19 mouse cellular contexts compared by ENCODE assay signal in genomic region chr15:93003233-93003632, GRCm38 (mm10).
A peak's percentile ranks its signal among the peaks of the same experiment; 100 is the strongest.
DNase-seq lines count a peak whose midpoint lies in the region; ATAC-seq and TF ChIP-seq lines count a peak whose summit lies in the region.
"Had no signal": no experiment of that assay in that cellular context is flagged by ENCODE, and none has a peak within 500 bp of the region (broad histone marks: within the 10 kb centered on the region; RNA-seq: fewer than 3 reads in every experiment).

No protein-coding gene starts in this region.

- DNase-seq in adrenal gland, postnatal 10 days, result peak; percentile 22
- DNase-seq in adrenal gland, adult 8-10 months, result no peak
- peak; percentile 14 to 16 for DNase-seq in heart, postnatal 10 days
- DNase-seq in heart, postnatal 36 days, result no peak
- DNase-seq in lung, embryonic 14.5 days, result no peak
- DNase-seq in lung, postnatal 14 days, result no peak
- no peak for DNase-seq in stomach, postnatal 0 days (ENCODE audit: low spot score)
- DNase-seq in frontal cortex, postnatal 10 days (ENCODE audit: low spot score in 2 of 2), result no peak
- DNase-seq: adrenal gland, postnatal 36 days; cerebellum, adult 11 months; cerebellum, postnatal 36 days; kidney, adult 18-20 months; right cerebral cortex, postnatal 25 days; thymus, postnatal 25 days had no signal

- no peaks in the 10 kb centered on the region for H3K36me3 ChIP-seq in lung, embryonic 14.5 days (ENCODE audit: insufficient read depth)
- H3K36me3 ChIP-seq in stomach, postnatal 0 days (ENCODE audit: control insufficient read depth, insufficient read depth, low read length), result no peaks in the 10 kb centered on the region
- H3K36me3 ChIP-seq: hindbrain, embryonic 12.5 days; limb, embryonic 15.5 days; midbrain, embryonic 12.5 days had no signal

- no peak overlapping the region for H3K9ac ChIP-seq in lung, embryonic 14.5 days
- no peak overlapping the region for H3K9ac ChIP-seq in stomach, postnatal 0 days (ENCODE audit: low read length)
- H3K9ac ChIP-seq: hindbrain, embryonic 12.5 days; limb, embryonic 15.5 days; midbrain, embryonic 12.5 days had no signal

- TF ChIP-seq EP300 in stomach, postnatal 0 days (optimal IDR thresholded peaks at IDR 0.05), result no peak

- 0 out of 2 replicates have a peak, but pooled peaks have one; percentile 16 for TF ChIP-seq CTCF in lung, embryonic 14.5 days (IDR thresholded peaks at IDR 0.05; ENCODE audit: low read depth)
- TF ChIP-seq CTCF in stomach, postnatal 0 days (IDR thresholded peaks at IDR 0.05; ENCODE audit: low read depth), result peak; percentile 50

- no peak for ATAC-seq in lung, embryonic 14.5 days (ENCODE audit: insufficient read depth)
- ATAC-seq in stomach, postnatal 0 days (ENCODE audit: low FRiP score, low TSS enrichment), result no peak

- H3K4me3 ChIP-seq in lung, embryonic 14.5 days (ENCODE audit: low read depth, low read length), result no peak overlapping the region
- no peak overlapping the region for H3K4me3 ChIP-seq in stomach, postnatal 0 days (ENCODE audit: low read depth, low read length)
- H3K4me3 ChIP-seq: erythroblast, embryonic 14.5 days; hindbrain, embryonic 12.5 days; limb, embryonic 15.5 days; midbrain, embryonic 12.5 days had no signal

- peaks cover 6% of the 10 kb centered on the region; the same call in 1 of the 2 replicates for H3K4me1 ChIP-seq in lung, embryonic 14.5 days (ENCODE audit: insufficient read depth)
- H3K4me1 ChIP-seq in stomach, postnatal 0 days (replicated peaks; ENCODE audit: control insufficient read depth, insufficient read depth), result no peaks in the 10 kb centered on the region; the same call in 1 of the 2 replicates

- H3K9me3 ChIP-seq in lung, embryonic 14.5 days (ENCODE audit: low read depth, low read length), result no peaks in the 10 kb centered on the region
- no peaks in the 10 kb centered on the region for H3K9me3 ChIP-seq in stomach, postnatal 0 days (ENCODE audit: control insufficient read depth, low read length)
- H3K9me3 ChIP-seq: hindbrain, embryonic 12.5 days; limb, embryonic 15.5 days; midbrain, embryonic 12.5 days had no signal

- H3K27me3 ChIP-seq in lung, embryonic 14.5 days (ENCODE audit: insufficient read depth, low read length), result no peaks in the 10 kb centered on the region
- no peaks in the 10 kb centered on the region for H3K27me3 ChIP-seq in stomach, postnatal 0 days (ENCODE audit: control insufficient read depth, insufficient read depth, low read length)
- H3K27me3 ChIP-seq: CH12.LX; hindbrain, embryonic 12.5 days; limb, embryonic 15.5 days; midbrain, embryonic 12.5 days had no signal

- WGBS in lung, embryonic 14.5 days, result 75% methylated on average over 3 of the region's 3 CpGs
- WGBS in stomach, postnatal 0 days, result 93% methylated on average over 3 of the region's 3 CpGs

- H3K4me2 ChIP-seq in lung, embryonic 14.5 days, result no peak overlapping the region
- H3K4me2 ChIP-seq in stomach, postnatal 0 days (replicated peaks; ENCODE audit: low read depth), result no peak overlapping the region
- H3K4me2 ChIP-seq: hindbrain, embryonic 12.5 days; limb, embryonic 15.5 days had no signal

- no peak overlapping the region for H3K27ac ChIP-seq in lung, embryonic 14.5 days (ENCODE audit: low read depth)
- no peak overlapping the region for H3K27ac ChIP-seq in stomach, postnatal 0 days (replicated peaks)
- H3K27ac ChIP-seq: hindbrain, embryonic 12.5 days; limb, embryonic 15.5 days had no signal

- intact Hi-C loops in heart, postnatal 10 days (cut with DNase I), result no loop called here
- intact Hi-C loops in heart, postnatal 36 days (cut with DNase I), result no loop called here

Comparison
In these comparisons a context has a peak if more than half of its experiments do, and no peak if none do; other contexts are left out.
1. DNase-seq: peak in adrenal gland, postnatal 10 days (single experiment) and heart, postnatal 10 days (2 of 2); none in adrenal gland, adult 8-10 months (single experiment), heart, postnatal 36 days (0 of 2), lung, embryonic 14.5 days (single experiment), lung, postnatal 14 days (single experiment), stomach, postnatal 0 days (single experiment) and frontal cortex, postnatal 10 days (0 of 2).